Mouse (Mus musculus) limb, embryonic 13.5 days (tissue): ENCODE results near the gene Nuak2. TPM values are rescaled to one million over a fixed set of nuclear protein-coding genes. Genes with fewer than 3 reads are reported as not detected.

ENCODE experiments used
- ATAC-seq: fragments of 200-750 bp; cut with Nextera tagmentation; 2 replicates; pipeline ENCODE4 v1.8.0; 2017; ENCODE audit warnings: low read depth, moderate number of reproducible peaks, moderate TSS enrichment; ENCODE audit not compliant: low FRiP score
- H3K27ac ChIP-seq: fragments of 300-500 bp; sonication (generic); 2 replicates; pipeline ENCODE4 v1.5.1; 2015; ENCODE audit warnings: inconsistent platforms, mild to moderate bottlenecking, moderate library complexity
- H3K27me3 ChIP-seq: fragments of 300-500 bp; sonication (generic); 2 replicates; pipeline ENCODE4 v1.6.1; 2015; ENCODE audit warnings: mild to moderate bottlenecking, inconsistent platforms
- H3K36me3 ChIP-seq: fragments of 300-500 bp; sonication (generic); 2 replicates; pipeline ENCODE4 v1.6.1; 2015; ENCODE audit warnings: inconsistent platforms, mild to moderate bottlenecking, moderate library complexity
- H3K4me1 ChIP-seq: fragments of 300-500 bp; sonication (generic); 2 replicates; pipeline ENCODE4 v1.6.1; 2015; ENCODE audit warnings: inconsistent platforms
- H3K4me2 ChIP-seq: fragments of 300-500 bp; sonication (generic); replicated peaks from 2 replicates; pipeline ENCODE4 v1.6.1; 2015; ENCODE audit warnings: inconsistent platforms, mild to moderate bottlenecking, moderate library complexity
- H3K4me3 ChIP-seq: fragments of 300-500 bp; sonication (generic); 2 replicates; pipeline ENCODE4 v1.5.1; 2015; ENCODE audit warnings: moderate library complexity, mild to moderate bottlenecking, inconsistent platforms
- H3K9ac ChIP-seq: fragments of 300-500 bp; sonication (generic); 2 replicates; pipeline ENCODE4 v1.6.1; 2015; ENCODE audit warnings: mild to moderate bottlenecking, inconsistent platforms
- H3K9me3 ChIP-seq: fragments of 300-500 bp; sonication (generic); 2 replicates; pipeline ENCODE4 v1.6.1; 2016; ENCODE audit warnings: inconsistent platforms
- WGBS: fragments of 180-500 bp; shearing (Covaris S2); methylation state at CpG from one replicate; pipeline ENCODE4 v1.1.7; 2015; 5-methylcytosine and 5-hydroxymethylcytosine counted together
- polyA plus RNA-seq: library from polyadenylated mRNA; unstranded; fragments of >200 nt; fragmentation: Nextera tagmentation; extraction: Ambion mirVana; gene quantifications from 2 replicates; pipeline ENCODE4 v1.2.1, GENCODE M21; 2015

The Nuak2 gene
- polyA plus RNA-seq, 1 experiment from 2014 or later, result 1.2 TPM

- H3K27me3 ChIP-seq, result peaks cover 53% of the 10 kb centered on the region
- H3K9me3 ChIP-seq, result no peaks in the 10 kb centered on the region
- no peak overlapping the region for H3K9ac ChIP-seq
- no peaks in the 10 kb centered on the region for H3K36me3 ChIP-seq
- 0 out of 2 replicates have a peak overlapping the region, but pooled peaks have one; percentile 55 for H3K4me3 ChIP-seq
- peaks cover 27% of the 10 kb centered on the region for H3K4me1 ChIP-seq
- WGBS, result 73% methylated on average over 4 of the region's 4 CpGs
- H3K4me2 ChIP-seq, result peak overlapping the region; percentile 94; the same call in 1 of the 2 replicates
- ATAC-seq, result no peak
- H3K27ac ChIP-seq, result no peak overlapping the region
Observed at GRCm38 (mm10) chr1:132317413-132317812, 1.5 kb downstream of the Nuak2 start.

GRCm38 (mm10) chr1:132317894-132318863, 2.3 kb downstream of the Nuak2 start:
- no peaks in the 10 kb centered on the region for H3K36me3 ChIP-seq
- H3K4me2 ChIP-seq, result no peak overlapping the region
- no peak overlapping the region for H3K27ac ChIP-seq
- H3K27me3 ChIP-seq, result peaks cover 49% of the 10 kb centered on the region
- no peak overlapping the region for H3K4me3 ChIP-seq
- no peaks in the 10 kb centered on the region for H3K9me3 ChIP-seq
- no peak overlapping the region for H3K9ac ChIP-seq
- 48% methylated on average over 8 of the region's 8 CpGs for WGBS
- ATAC-seq, result no peak
- H3K4me1 ChIP-seq, result peaks cover 32% of the 10 kb centered on the region

DNA sequence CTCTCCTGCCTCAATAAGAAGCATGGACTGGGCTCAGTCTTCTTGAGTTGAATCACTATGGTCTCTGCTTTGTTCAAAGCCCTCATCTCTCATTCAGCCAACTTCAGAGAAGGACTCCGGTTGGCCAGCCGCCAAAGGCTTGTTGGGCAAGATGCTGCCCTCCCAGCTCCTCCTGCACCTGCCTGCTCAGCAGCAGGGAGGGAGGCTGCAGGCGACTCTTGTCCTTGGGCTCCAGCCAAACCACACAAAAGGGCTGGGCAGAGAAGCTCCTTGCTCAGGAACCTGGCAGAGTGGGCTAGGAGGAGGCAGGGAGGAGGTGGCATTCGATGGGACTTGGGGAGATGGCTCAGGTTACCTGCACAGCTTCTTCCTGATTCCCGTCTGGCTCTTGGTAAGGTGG, 3.3 kb downstream of the Nuak2 start:
- Histone ChIP-seq H3K4me2 (no peak overlapping the region), H3K9me3 (no peaks in the 10 kb centered on the region), H3K36me3 (no peaks in the 10 kb centered on the region), H3K4me3 (no peak overlapping the region), H3K27ac (no peak overlapping the region), H3K4me1 (peaks cover 32% of the 10 kb centered on the region), H3K27me3 (peaks cover 44% of the 10 kb centered on the region), H3K9ac (no peak overlapping the region)
- no peak for ATAC-seq
- WGBS, result 54% methylated on average over 5 of the region's 5 CpGs

GRCm38 (mm10) chr1:132321821-132322580, 6.1 kb downstream of the Nuak2 start:
- Histone ChIP-seq H3K27me3 (peaks cover 17% of the 10 kb centered on the region), H3K36me3 (no peaks in the 10 kb centered on the region), H3K9me3 (no peaks in the 10 kb centered on the region), H3K9ac (no peak overlapping the region), H3K4me2 (no peak overlapping the region), H3K4me1 (peaks cover 35% of the 10 kb centered on the region), H3K27ac (no peak overlapping the region), H3K4me3 (no peak overlapping the region)
- 69% methylated on average over 7 of the region's 7 CpGs for WGBS
- ATAC-seq, result no peak

- ATAC-seq, result no peak
- Histone ChIP-seq H3K36me3 (no peaks in the 10 kb centered on the region), H3K9ac (no peak overlapping the region), H3K27ac (no peak overlapping the region), H3K4me2 (no peak overlapping the region), H3K4me3 (no peak overlapping the region), H3K9me3 (no peaks in the 10 kb centered on the region), H3K27me3 (peaks cover 8% of the 10 kb centered on the region; the same call in 1 of the 2 replicates), H3K4me1 (peaks cover 34% of the 10 kb centered on the region)
- 44% methylated on average over 13 of the region's 13 CpGs for WGBS
Observed at GRCm38 (mm10) chr1:132322711-132323542, 7.0 kb downstream of the Nuak2 start.

GRCm38 (mm10) chr1:132326777-132327176, 10.9 kb downstream of the Nuak2 start:
- no peak overlapping the region for H3K27ac ChIP-seq
- WGBS, result 36% methylated on average over 9 of the region's 9 CpGs
- no peaks in the 10 kb centered on the region for H3K36me3 ChIP-seq
- H3K9ac ChIP-seq, result no peak overlapping the region
- no peak overlapping the region for H3K4me3 ChIP-seq
- peak; percentile 57; the same call in 1 of the 2 replicates for ATAC-seq
- H3K27me3 ChIP-seq, result no peaks in the 10 kb centered on the region
- no peak overlapping the region for H3K4me2 ChIP-seq
- no peaks in the 10 kb centered on the region for H3K9me3 ChIP-seq
- peaks cover 19% of the 10 kb centered on the region for H3K4me1 ChIP-seq

DNA sequence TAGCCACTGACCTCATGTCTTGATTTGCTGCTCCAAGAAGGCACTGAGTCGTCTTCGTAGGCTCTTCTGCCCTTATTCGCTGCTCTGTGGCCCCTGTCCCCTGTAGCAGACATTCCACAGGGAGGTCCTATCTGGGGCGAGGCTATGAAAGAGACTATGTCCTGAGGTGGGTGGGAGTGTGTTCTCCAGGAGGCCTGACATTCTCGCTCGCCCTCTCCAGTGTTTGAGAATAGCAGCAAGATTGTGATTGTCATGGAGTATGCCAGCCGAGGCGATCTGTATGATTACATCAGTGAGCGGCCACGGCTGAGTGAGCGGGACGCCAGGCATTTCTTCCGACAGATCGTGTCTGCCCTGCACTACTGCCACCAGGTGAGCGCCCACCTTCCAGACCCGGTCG, 11.6 kb downstream of the Nuak2 start:
- no peak overlapping the region for H3K4me2 ChIP-seq
- no peak overlapping the region for H3K4me3 ChIP-seq
- H3K4me1 ChIP-seq, result peaks cover 17% of the 10 kb centered on the region
- H3K9ac ChIP-seq, result no peak overlapping the region
- 86% methylated on average over 17 of the region's 17 CpGs for WGBS
- no peaks in the 10 kb centered on the region for H3K27me3 ChIP-seq
- ATAC-seq, result no peak; the same call in 1 of the 2 replicates
- no peaks in the 10 kb centered on the region for H3K9me3 ChIP-seq
- no peaks in the 10 kb centered on the region for H3K36me3 ChIP-seq
- H3K27ac ChIP-seq, result no peak overlapping the region

- ATAC-seq, result no peak
- Histone ChIP-seq H3K4me1 (peaks cover 23% of the 10 kb centered on the region), H3K4me2 (no peak overlapping the region), H3K27ac (no peak overlapping the region), H3K9me3 (no peaks in the 10 kb centered on the region), H3K9ac (no peak overlapping the region), H3K27me3 (no peaks in the 10 kb centered on the region), H3K36me3 (no peaks in the 10 kb centered on the region), H3K4me3 (no peak overlapping the region)
- WGBS, result 31% methylated on average over 3 of the region's 3 CpGs
Observed at GRCm38 (mm10) chr1:132328565-132328964, 12.6 kb downstream of the Nuak2 start.

GRCm38 (mm10) chr1:132329656-132330055, 13.7 kb downstream of the Nuak2 start:
- Histone ChIP-seq H3K9ac (no peak overlapping the region), H3K27me3 (no peaks in the 10 kb centered on the region), H3K27ac (no peak overlapping the region), H3K4me2 (no peak overlapping the region), H3K4me1 (peaks cover 34% of the 10 kb centered on the region), H3K4me3 (no peak overlapping the region), H3K36me3 (no peaks in the 10 kb centered on the region), H3K9me3 (no peaks in the 10 kb centered on the region)
- ATAC-seq, result no peak
- WGBS, result 90% methylated on average over 7 of the region's 7 CpGs

DNA sequence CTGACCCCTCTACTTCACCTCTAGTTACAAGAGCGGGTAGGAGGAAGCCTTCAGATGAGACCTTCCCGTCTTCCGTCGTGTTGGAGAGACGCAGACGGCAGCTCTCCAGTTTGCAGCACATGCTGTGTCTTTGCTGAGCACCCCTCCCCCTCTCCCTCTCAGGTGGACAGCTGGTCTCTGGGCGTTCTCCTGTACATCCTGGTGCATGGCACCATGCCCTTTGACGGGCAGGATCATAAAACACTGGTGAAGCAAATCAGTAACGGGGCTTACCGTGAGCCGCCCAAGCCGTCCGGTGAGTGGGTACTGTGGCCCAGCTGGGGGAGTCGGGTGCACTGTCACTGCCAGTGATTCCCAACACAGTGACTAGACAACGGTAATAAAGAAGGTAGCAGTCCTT, 14.5 kb downstream of the Nuak2 start:
- Histone ChIP-seq H3K9me3 (no peaks in the 10 kb centered on the region), H3K9ac (no peak overlapping the region), H3K4me2 (no peak overlapping the region), H3K4me3 (no peak overlapping the region), H3K4me1 (peaks cover 41% of the 10 kb centered on the region), H3K36me3 (no peaks in the 10 kb centered on the region), H3K27ac (no peak overlapping the region), H3K27me3 (no peaks in the 10 kb centered on the region)
- ATAC-seq, result no peak
- 82% methylated on average over 15 of the region's 15 CpGs for WGBS

DNA sequence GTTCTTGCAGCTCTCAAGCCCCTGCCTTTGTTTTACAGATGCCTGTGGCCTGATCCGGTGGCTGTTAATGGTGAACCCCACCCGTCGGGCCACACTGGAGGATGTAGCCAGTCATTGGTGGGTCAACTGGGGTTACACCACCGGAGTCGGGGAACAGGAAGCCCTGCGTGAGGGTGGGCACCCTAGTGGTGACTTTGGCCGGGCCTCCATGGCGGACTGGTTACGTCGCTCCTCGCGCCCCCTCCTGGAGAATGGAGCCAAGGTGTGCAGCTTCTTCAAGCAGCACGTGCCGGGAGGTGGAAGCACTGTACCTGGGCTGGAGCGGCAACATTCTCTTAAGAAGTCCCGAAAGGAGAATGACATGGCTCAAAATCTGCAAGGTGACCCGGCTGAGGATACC, 15.4 kb downstream of the Nuak2 start:
- no peak for ATAC-seq
- H3K27me3 ChIP-seq, result no peaks in the 10 kb centered on the region
- H3K9ac ChIP-seq, result no peak overlapping the region
- H3K9me3 ChIP-seq, result no peaks in the 10 kb centered on the region
- WGBS, result 88% methylated on average over 17 of the region's 17 CpGs
- no peak overlapping the region for H3K27ac ChIP-seq
- H3K36me3 ChIP-seq, result no peaks in the 10 kb centered on the region
- H3K4me2 ChIP-seq, result no peak overlapping the region
- no peak overlapping the region for H3K4me3 ChIP-seq
- H3K4me1 ChIP-seq, result peaks cover 42% of the 10 kb centered on the region
